Mouse (Mus musculus) embryonic facial prominence, embryonic 10.5 days (tissue): ENCODE results near the gene Slc22a23. TPM values are rescaled to one million over a fixed set of nuclear protein-coding genes. Genes with fewer than 3 reads are reported as not detected.

Experiments
- DNase-seq: peaks from one replicate; pipeline ENCODE4 v3.0.0-alpha.2; 2017; ENCODE audit warnings: low spot score
- H3K27ac ChIP-seq: fragments of 300-500 bp; sonication (generic); replicated peaks from 2 replicates; pipeline ENCODE4 v1.5.1; 2016; ENCODE audit warnings: mild to moderate bottlenecking
- H3K27me3 ChIP-seq: fragments of 300-500 bp; sonication (generic); replicated peaks from 2 replicates; pipeline ENCODE4 v1.6.1; 2016; ENCODE audit warnings: low read depth, mild to moderate bottlenecking; ENCODE audit not compliant: poor library complexity, severe bottlenecking
- H3K36me3 ChIP-seq: fragments of 300-500 bp; sonication (generic); replicated peaks from 2 replicates; pipeline ENCODE4 v1.6.1; 2016; ENCODE audit warnings: mild to moderate bottlenecking, moderate library complexity
- H3K4me1 ChIP-seq: fragments of 300-500 bp; sonication (generic); 2 replicates; pipeline ENCODE4 v1.6.1; 2016
- H3K4me3 ChIP-seq: fragments of 300-500 bp; sonication (generic); 2 replicates; pipeline ENCODE4 v1.5.1; 2016; ENCODE audit warnings: mild to moderate bottlenecking, moderate library complexity
- H3K9me3 ChIP-seq: fragments of 300-500 bp; sonication (generic); 2 replicates; pipeline ENCODE4 v1.6.1; 2016; ENCODE audit warnings: mild to moderate bottlenecking
- WGBS: fragments of 180-500 bp; shearing (Covaris S2); methylation state at CpG from one replicate; pipeline ENCODE4 v1.1.7; 2016; 5-methylcytosine and 5-hydroxymethylcytosine counted together
- polyA plus RNA-seq: library from polyadenylated mRNA; unstranded; fragments of >200 nt; fragmentation: Nextera tagmentation; extraction: Ambion mirVana; gene quantifications from 2 replicates; pipeline ENCODE4 v1.2.1, GENCODE M21; 2016

Slc22a23 gene
- polyA plus RNA-seq, 1 experiment from 2014 or later, result 2.9 TPM

- Histone ChIP-seq H3K4me3 (no peak overlapping the region), H3K27ac (peak overlapping the region; percentile 52; the same call in 1 of the 2 replicates), H3K36me3 (no peaks in the 10 kb centered on the region), H3K4me1 (peaks cover 35% of the 10 kb centered on the region), H3K9me3 (0 out of 2 replicates have a peak, but pooled peaks cover 5% of the 10 kb centered on the region), H3K27me3 (no peaks in the 10 kb centered on the region)
- DNase-seq, result no peak
- WGBS, result 87% methylated on average over 2 of the region's 2 CpGs
These were observed 188.2 kb downstream of the Slc22a23 start for GRCm38 (mm10) chr13:34156840-34157185.

- Histone ChIP-seq H3K27me3 (no peaks in the 10 kb centered on the region), H3K4me1 (peaks cover 37% of the 10 kb centered on the region)
These were observed 188.7 kb downstream of the Slc22a23 start for GRCm38 (mm10) chr13:34156133-34156839.

GRCm38 (mm10) chr13:34154931-34155272, 190.1 kb downstream of the Slc22a23 start:
- no peaks in the 10 kb centered on the region for H3K36me3 ChIP-seq
- peak overlapping the region; percentile 74 for H3K27ac ChIP-seq
- peak; percentile 64 for DNase-seq
- no peak overlapping the region for H3K4me3 ChIP-seq
- 0 out of 2 replicates have a peak, but pooled peaks cover 5% of the 10 kb centered on the region for H3K9me3 ChIP-seq
- H3K4me1 ChIP-seq, result peaks cover 46% of the 10 kb centered on the region
- no peaks in the 10 kb centered on the region for H3K27me3 ChIP-seq
- 38% methylated on average over 3 of the region's 3 CpGs for WGBS

More at GRCm38 (mm10) chr13:34156133-34156839, 188.7 kb downstream of the Slc22a23 start:
- peak overlapping the region; percentile 52; the same call in 1 of the 2 replicates for H3K27ac ChIP-seq
- no peaks in the 10 kb centered on the region for H3K36me3 ChIP-seq
- H3K9me3 ChIP-seq, result 0 out of 2 replicates have a peak, but pooled peaks cover 5% of the 10 kb centered on the region
- peak; percentile 15 for DNase-seq
- WGBS, result 66% methylated on average over 8 of the region's 8 CpGs
- no peak overlapping the region for H3K4me3 ChIP-seq

- WGBS, result 51% methylated on average over 13 of the region's 13 CpGs
- H3K9me3 ChIP-seq, result 0 out of 2 replicates have a peak, but pooled peaks cover 5% of the 10 kb centered on the region
- DNase-seq, result peak; percentile 76
- H3K27me3 ChIP-seq, result no peaks in the 10 kb centered on the region
- peaks cover 52% of the 10 kb centered on the region for H3K4me1 ChIP-seq
- H3K4me3 ChIP-seq, result no peak overlapping the region
- H3K36me3 ChIP-seq, result no peaks in the 10 kb centered on the region
- peak overlapping the region; percentile 74 for H3K27ac ChIP-seq
These were observed 190.6 kb downstream of the Slc22a23 start for GRCm38 (mm10) chr13:34154217-34154930.

GRCm38 (mm10) chr13:34153254-34154011, 191.5 kb downstream of the Slc22a23 start:
- no peaks in the 10 kb centered on the region for H3K27me3 ChIP-seq
- no peak overlapping the region for H3K4me3 ChIP-seq
- 76% methylated on average over 5 of the region's 5 CpGs for WGBS
- H3K36me3 ChIP-seq, result no peaks in the 10 kb centered on the region
- 0 out of 2 replicates have a peak, but pooled peaks cover 5% of the 10 kb centered on the region for H3K9me3 ChIP-seq
- H3K4me1 ChIP-seq, result peaks cover 60% of the 10 kb centered on the region
- peak; percentile 9 for DNase-seq
- peak overlapping the region; percentile 61 for H3K27ac ChIP-seq

- Histone ChIP-seq H3K36me3 (no peaks in the 10 kb centered on the region), H3K27me3 (no peaks in the 10 kb centered on the region), H3K9me3 (no peaks in the 10 kb centered on the region), H3K4me1 (peaks cover 68% of the 10 kb centered on the region), H3K4me3 (no peak overlapping the region), H3K27ac (peak overlapping the region; percentile 30; the same call in 1 of the 2 replicates)
- DNase-seq, result peak; percentile 45
- 65% methylated on average over 7 of the region's 7 CpGs for WGBS
These were observed 192.3 kb downstream of the Slc22a23 start for GRCm38 (mm10) chr13:34152695-34153094.

- no peaks in the 10 kb centered on the region for H3K27me3 ChIP-seq
- peaks cover 65% of the 10 kb centered on the region for H3K4me1 ChIP-seq
- H3K9me3 ChIP-seq, result no peaks in the 10 kb centered on the region
- H3K27ac ChIP-seq, result 0 out of 2 replicates have a peak overlapping the region, but pooled peaks have one; percentile 30
- H3K4me3 ChIP-seq, result no peak overlapping the region
- no peak for DNase-seq
- no peaks in the 10 kb centered on the region for H3K36me3 ChIP-seq
- 91% methylated on average over 1 of the region's 1 CpGs for WGBS
These were observed 193.6 kb downstream of the Slc22a23 start for GRCm38 (mm10) chr13:34151425-34151824.

GRCm38 (mm10) chr13:34150271-34151027, 194.5 kb downstream of the Slc22a23 start:
- H3K27ac ChIP-seq, result peak overlapping the region; percentile 94
- DNase-seq, result peak; percentile 70
- no peaks in the 10 kb centered on the region for H3K36me3 ChIP-seq
- 12% methylated on average over 19 of the region's 19 CpGs for WGBS
- H3K4me3 ChIP-seq, result peak overlapping the region; percentile 61
- peaks cover 59% of the 10 kb centered on the region for H3K4me1 ChIP-seq
- H3K27me3 ChIP-seq, result no peaks in the 10 kb centered on the region
- H3K9me3 ChIP-seq, result no peaks in the 10 kb centered on the region

- Histone ChIP-seq H3K27me3 (no peaks in the 10 kb centered on the region), H3K9me3 (no peaks in the 10 kb centered on the region), H3K4me1 (peaks cover 58% of the 10 kb centered on the region), H3K27ac (peak overlapping the region; percentile 94), H3K36me3 (no peaks in the 10 kb centered on the region), H3K4me3 (peak overlapping the region; percentile 61)
- 51% methylated on average over 5 of the region's 5 CpGs for WGBS
- no peak for DNase-seq
These were observed 195.4 kb downstream of the Slc22a23 start for GRCm38 (mm10) chr13:34149463-34150176.

- Histone ChIP-seq H3K4me3 (peak overlapping the region; percentile 61), H3K4me1 (peaks cover 53% of the 10 kb centered on the region), H3K27ac (peak overlapping the region; percentile 94), H3K9me3 (no peaks in the 10 kb centered on the region), H3K36me3 (no peaks in the 10 kb centered on the region), H3K27me3 (no peaks in the 10 kb centered on the region)
- WGBS, result 2% methylated on average over 23 of the region's 23 CpGs
- peak; percentile 82 for DNase-seq
These were observed 196.1 kb downstream of the Slc22a23 start for GRCm38 (mm10) chr13:34148767-34149392.

- H3K27ac ChIP-seq, result peak overlapping the region; percentile 94
- H3K27me3 ChIP-seq, result no peaks in the 10 kb centered on the region
- peak overlapping the region; percentile 61 for H3K4me3 ChIP-seq
- no peaks in the 10 kb centered on the region for H3K36me3 ChIP-seq
- no peak for DNase-seq
- WGBS, result 65% methylated on average over 3 of the region's 3 CpGs
- no peaks in the 10 kb centered on the region for H3K9me3 ChIP-seq
- peaks cover 53% of the 10 kb centered on the region for H3K4me1 ChIP-seq
These were observed 196.8 kb downstream of the Slc22a23 start for GRCm38 (mm10) chr13:34148181-34148580.
